27 mouse cellular contexts compared by ENCODE assay signal in the genomic region with DNA sequence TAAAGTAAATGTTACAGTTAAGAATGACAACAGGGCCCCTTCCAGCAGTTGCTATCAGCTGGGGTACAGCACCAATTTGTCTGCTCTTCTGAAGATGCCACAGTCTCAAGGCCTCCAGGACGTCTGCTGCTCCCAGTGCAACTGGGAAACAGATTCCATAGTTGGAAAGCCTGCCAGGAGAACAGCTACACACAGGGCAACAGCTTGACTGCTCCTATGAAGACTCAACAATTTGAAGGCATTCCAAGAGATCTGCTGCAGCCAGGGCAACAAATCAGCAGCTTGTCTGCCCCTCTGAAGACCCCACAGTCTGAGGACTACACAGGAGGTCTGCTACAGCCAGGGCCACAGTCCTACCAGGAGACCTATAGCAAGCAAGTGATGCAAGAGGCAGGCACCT.
DNase-seq lines count a peak whose midpoint lies in the region; ATAC-seq and TF ChIP-seq lines count a peak whose summit lies in the region.
"Had no signal": no experiment of that assay in that cellular context is flagged by ENCODE, and none has a peak within 500 bp of the region (broad histone marks: within the 10 kb centered on the region; RNA-seq: fewer than 3 reads in every experiment).

No protein-coding gene starts in this region.

- no peaks in the 10 kb centered on the region for H3K4me1 ChIP-seq in hindbrain, postnatal 0 days (ENCODE audit: insufficient read depth, low read length)
- H3K4me1 ChIP-seq in hindbrain, embryonic 12.5 days: no peaks in the 10 kb centered on the region
- H3K4me1 ChIP-seq in limb, embryonic 13.5 days: no peaks in the 10 kb centered on the region
- H3K4me1 ChIP-seq in limb, embryonic 10.5 days: no peaks in the 10 kb centered on the region
- peaks cover 4% of the 10 kb centered on the region; the same call in 1 of the 2 replicates for H3K4me1 ChIP-seq in limb, embryonic 15.5 days
- H3K4me1 ChIP-seq: embryonic facial prominence, embryonic 13.5 days; forebrain, embryonic 10.5 days; hindbrain, embryonic 13.5 days; liver, embryonic 15.5 days; megakaryocyte, embryonic 14.5 days; midbrain, embryonic 12.5 days; neural tube, embryonic 12.5 days had no signal

- no peak overlapping the region for H3K4me2 ChIP-seq in hindbrain, postnatal 0 days (ENCODE audit: low read depth, low read length)
- H3K4me2 ChIP-seq in hindbrain, embryonic 12.5 days (replicated peaks): no peak overlapping the region
- H3K4me2 ChIP-seq in limb, embryonic 13.5 days (replicated peaks): no peak overlapping the region
- H3K4me2 ChIP-seq in limb, embryonic 15.5 days: no peak overlapping the region
- H3K4me2 ChIP-seq: embryonic facial prominence, embryonic 13.5 days; hindbrain, embryonic 13.5 days; liver, embryonic 15.5 days; midbrain, embryonic 12.5 days; neural tube, embryonic 12.5 days had no signal

- no peak overlapping the region for H3K27ac ChIP-seq in hindbrain, postnatal 0 days
- H3K27ac ChIP-seq in hindbrain, embryonic 12.5 days: no peak overlapping the region
- no peak overlapping the region for H3K27ac ChIP-seq in limb, embryonic 13.5 days
- no peak overlapping the region for H3K27ac ChIP-seq in limb, embryonic 10.5 days
- peak overlapping the region; percentile 59 for H3K27ac ChIP-seq in limb, embryonic 15.5 days
- H3K27ac ChIP-seq: embryonic facial prominence, embryonic 13.5 days; forebrain, embryonic 10.5 days; heart, adult 2 months; hindbrain, embryonic 13.5 days; kidney, postnatal 0 days; liver, embryonic 15.5 days; midbrain, embryonic 12.5 days; neural tube, embryonic 12.5 days; stomach, postnatal 0 days had no signal

- no peak overlapping the region for H3K9ac ChIP-seq in hindbrain, postnatal 0 days (replicated peaks; ENCODE audit: low read length)
- no peak overlapping the region for H3K9ac ChIP-seq in hindbrain, embryonic 12.5 days
- no peak overlapping the region for H3K9ac ChIP-seq in limb, embryonic 13.5 days
- no peak overlapping the region for H3K9ac ChIP-seq in limb, embryonic 15.5 days
- H3K9ac ChIP-seq: embryonic facial prominence, embryonic 13.5 days; hindbrain, embryonic 13.5 days; liver, embryonic 15.5 days; midbrain, embryonic 12.5 days; neural tube, embryonic 12.5 days had no signal

- ATAC-seq in hindbrain, postnatal 0 days: 0 out of 2 replicates have a peak, but pooled peaks have one; percentile 18
- no peak for ATAC-seq in hindbrain, embryonic 12.5 days (ENCODE audit: low FRiP score)
- peak; percentile 24; the same call in 1 of the 2 replicates for ATAC-seq in limb, embryonic 13.5 days (ENCODE audit: low FRiP score, low read depth)
- ATAC-seq in limb, embryonic 15.5 days (ENCODE audit: insufficient number of reproducible peaks, low FRiP score, low TSS enrichment, low read depth): no peak
- ATAC-seq: forebrain, embryonic 16.5 days had no signal

- 20% methylated on average over 1 of the region's 1 CpGs for WGBS in hindbrain, postnatal 0 days
- WGBS in hindbrain, embryonic 12.5 days: 48% methylated on average over 1 of the region's 1 CpGs
- 15% methylated on average over 1 of the region's 1 CpGs for WGBS in limb, embryonic 13.5 days
- WGBS in limb, embryonic 10.5 days: 54% methylated on average over 1 of the region's 1 CpGs
- 11% methylated on average over 1 of the region's 1 CpGs for WGBS in limb, embryonic 15.5 days

- H3K4me3 ChIP-seq in hindbrain, postnatal 0 days (ENCODE audit: low read length): no peak overlapping the region
- H3K4me3 ChIP-seq in hindbrain, embryonic 12.5 days: no peak overlapping the region
- no peak overlapping the region for H3K4me3 ChIP-seq in limb, embryonic 13.5 days
- H3K4me3 ChIP-seq in limb, embryonic 10.5 days: no peak overlapping the region
- H3K4me3 ChIP-seq in limb, embryonic 15.5 days: no peak overlapping the region
- H3K4me3 ChIP-seq: embryonic facial prominence, embryonic 13.5 days; forebrain, embryonic 10.5 days; heart, adult 2 months; hindbrain, embryonic 13.5 days; liver, embryonic 15.5 days; megakaryocyte, embryonic 14.5 days; midbrain, embryonic 12.5 days; myocyte; neural tube, embryonic 12.5 days had no signal

- H3K27me3 ChIP-seq in hindbrain, postnatal 0 days (ENCODE audit: insufficient read depth, low read length): no peaks in the 10 kb centered on the region
- no peaks in the 10 kb centered on the region for H3K27me3 ChIP-seq in hindbrain, embryonic 12.5 days
- no peaks in the 10 kb centered on the region for H3K27me3 ChIP-seq in limb, embryonic 13.5 days
- no peaks in the 10 kb centered on the region for H3K27me3 ChIP-seq in limb, embryonic 10.5 days (ENCODE audit: low read depth, poor library complexity, severe bottlenecking)
- H3K27me3 ChIP-seq in limb, embryonic 15.5 days: no peaks in the 10 kb centered on the region
- H3K27me3 ChIP-seq: embryonic facial prominence, embryonic 13.5 days; hindbrain, embryonic 13.5 days; liver, embryonic 15.5 days; megakaryocyte, embryonic 14.5 days; midbrain, embryonic 12.5 days; neural tube, embryonic 12.5 days had no signal

- no peaks in the 10 kb centered on the region for H3K9me3 ChIP-seq in hindbrain, postnatal 0 days (ENCODE audit: low read length)
- H3K9me3 ChIP-seq in hindbrain, embryonic 12.5 days (replicated peaks): 0 out of 2 replicates have a peak, but pooled peaks cover 4% of the 10 kb centered on the region
- peaks cover 6% of the 10 kb centered on the region; the same call in 1 of the 2 replicates for H3K9me3 ChIP-seq in limb, embryonic 13.5 days
- no peaks in the 10 kb centered on the region for H3K9me3 ChIP-seq in limb, embryonic 10.5 days (replicated peaks)
- no peaks in the 10 kb centered on the region for H3K9me3 ChIP-seq in limb, embryonic 15.5 days
- H3K9me3 ChIP-seq: embryonic facial prominence, embryonic 13.5 days; G1E; liver, embryonic 15.5 days; midbrain, embryonic 12.5 days; neural tube, embryonic 12.5 days had no signal

- TF ChIP-seq CTCF in hindbrain, postnatal 0 days (IDR thresholded peaks at IDR 0.05; ENCODE audit: low read depth): no peak

- peak; percentile 21 to 28 for DNase-seq in cerebellum, postnatal 14 days
- no peak for DNase-seq in cerebellum, adult 9-10 months
- DNase-seq in hindbrain, postnatal 0 days (ENCODE audit: low spot score): no peak
- DNase-seq in limb, embryonic 10.5 days (ENCODE audit: low spot score): no peak
- DNase-seq: adrenal gland, adult 8-10 months; cerebellum, adult 2 months; heart, adult 2 months; kidney, adult 18-20 months; left cerebral cortex, postnatal 4 days; right cerebral cortex, postnatal 4 days; thymus, adult 18-20 months; thymus, postnatal 25 days had no signal

- H3K36me3 ChIP-seq in hindbrain, postnatal 0 days (ENCODE audit: insufficient read depth, low read length): no peaks in the 10 kb centered on the region
- H3K36me3 ChIP-seq in hindbrain, embryonic 12.5 days: no peaks in the 10 kb centered on the region
- H3K36me3 ChIP-seq in limb, embryonic 13.5 days: no peaks in the 10 kb centered on the region
- no peaks in the 10 kb centered on the region for H3K36me3 ChIP-seq in limb, embryonic 10.5 days
- no peaks in the 10 kb centered on the region for H3K36me3 ChIP-seq in limb, embryonic 15.5 days
- H3K36me3 ChIP-seq: embryonic facial prominence, embryonic 13.5 days; forebrain, embryonic 10.5 days; G1E; hindbrain, embryonic 13.5 days; liver, embryonic 15.5 days; midbrain, embryonic 12.5 days; neural tube, embryonic 12.5 days had no signal

Comparison
In these comparisons a context has a peak if more than half of its experiments do, and no peak if none do; other contexts are left out.
1. DNase-seq: peak in cerebellum, postnatal 14 days (2 of 2); none in cerebellum, adult 9-10 months (single experiment), hindbrain, postnatal 0 days (single experiment) and limb, embryonic 10.5 days (single experiment).
2. ATAC-seq: peak in hindbrain, postnatal 0 days (single experiment) and limb, embryonic 13.5 days (single experiment); none in hindbrain, embryonic 12.5 days (single experiment) and limb, embryonic 15.5 days (single experiment).